Mouse (Mus musculus): ENCODE measurements around the gene Fancc. TPM values are rescaled to one million over a fixed set of nuclear protein-coding genes. Genes with fewer than 3 reads are reported as not detected.
A peak's percentile ranks its signal among the peaks of the same experiment; 100 is the strongest.

Fancc gene
- total and polyA plus RNA-seq, 2 experiments from 2014 or later: 9.2 to 12.1 TPM

DNA sequence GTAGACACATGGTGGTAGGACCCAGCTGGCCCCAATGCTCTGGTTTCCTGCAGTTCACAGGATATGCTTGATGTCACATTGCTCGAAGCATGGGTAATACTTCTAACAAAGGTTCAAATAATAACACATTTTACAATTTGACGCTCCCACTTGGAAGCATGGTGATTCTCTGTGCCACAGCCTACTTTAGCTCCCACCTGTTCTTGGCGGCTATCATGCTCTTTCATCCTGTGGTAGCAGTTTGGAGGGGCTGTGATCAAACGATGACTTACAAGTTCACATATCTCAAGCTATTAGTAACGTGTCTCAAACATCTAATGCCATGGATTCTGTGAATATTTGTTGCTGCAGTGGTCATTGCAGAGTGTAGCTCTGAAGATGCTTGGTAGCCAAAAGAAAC lies 219.8 kb downstream of the Fancc start:
- WGBS: 78% methylated on average over 5 of the region's 5 CpGs

DNA sequence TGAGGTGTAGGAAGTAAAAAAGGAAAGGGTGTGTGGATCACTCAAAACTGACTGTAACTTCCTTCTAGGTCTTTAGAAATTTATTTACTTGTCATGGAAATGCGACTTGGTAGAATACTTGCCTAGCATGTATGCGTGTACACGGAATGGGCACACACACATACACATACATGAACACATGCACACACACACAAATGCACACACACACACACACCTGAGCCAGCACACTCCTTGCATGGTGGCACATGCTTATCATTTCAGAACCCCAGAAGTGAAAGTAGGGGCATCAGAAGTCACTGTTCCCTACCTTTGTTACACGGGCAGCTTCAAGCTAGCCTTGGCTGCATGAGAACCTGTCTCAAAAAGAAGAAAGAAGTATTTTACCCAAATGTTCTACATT lies 220.7 kb downstream of the Fancc start:
- Histone ChIP-seq H3K36me3 (ENCODE audit: insufficient read depth, low read length) (no peaks in the 10 kb centered on the region), H3K27ac (ENCODE audit: low read depth, low read length) (no peak overlapping the region), H3K4me3 (ENCODE audit: low read depth, low read length) (no peak overlapping the region), H3K9me3 (ENCODE audit: low read length) (no peaks in the 10 kb centered on the region), H3K9ac (replicated peaks; ENCODE audit: low read length, poor library complexity, severe bottlenecking) (no peak overlapping the region), H3K4me1 (ENCODE audit: insufficient read depth, low read length) (peaks cover 5% of the 10 kb centered on the region), H3K4me2 (ENCODE audit: low read depth, low read length, poor library complexity, severe bottlenecking) (no peak overlapping the region), H3K27me3 (ENCODE audit: insufficient read depth, low read length) (no peaks in the 10 kb centered on the region; the same call in 1 of the 2 replicates)
- ATAC-seq (ENCODE audit: low FRiP score) (no peak), DNase-seq (ENCODE audit: low spot score) (no peak)
- TF ChIP-seq CTCF (IDR thresholded peaks at IDR 0.05): no peak
- 95% methylated on average over 4 of the region's 4 CpGs for WGBS

More for the DNA sequence above, 219.8 kb downstream of the Fancc start:
- peaks cover 1% of the 10 kb centered on the region for H3K4me1 ChIP-seq (ENCODE audit: insufficient read depth, low read length)
- no peaks in the 10 kb centered on the region for H3K27me3 ChIP-seq (ENCODE audit: insufficient read depth, low read length)
- no peak for TF ChIP-seq CTCF (IDR thresholded peaks at IDR 0.05)
- ATAC-seq (ENCODE audit: low FRiP score) (no peak), DNase-seq (ENCODE audit: low spot score) (no peak)
- H3K4me3 ChIP-seq (ENCODE audit: low read depth, low read length): no peak overlapping the region
- no peaks in the 10 kb centered on the region for H3K9me3 ChIP-seq (ENCODE audit: low read length)
- no peak overlapping the region for H3K4me2 ChIP-seq (ENCODE audit: low read depth, low read length, poor library complexity, severe bottlenecking)
- no peak overlapping the region for H3K27ac ChIP-seq (ENCODE audit: low read depth, low read length)
- no peaks in the 10 kb centered on the region for H3K36me3 ChIP-seq (ENCODE audit: insufficient read depth, low read length)
- no peak overlapping the region for H3K9ac ChIP-seq (replicated peaks; ENCODE audit: low read length, poor library complexity, severe bottlenecking)

DNA sequence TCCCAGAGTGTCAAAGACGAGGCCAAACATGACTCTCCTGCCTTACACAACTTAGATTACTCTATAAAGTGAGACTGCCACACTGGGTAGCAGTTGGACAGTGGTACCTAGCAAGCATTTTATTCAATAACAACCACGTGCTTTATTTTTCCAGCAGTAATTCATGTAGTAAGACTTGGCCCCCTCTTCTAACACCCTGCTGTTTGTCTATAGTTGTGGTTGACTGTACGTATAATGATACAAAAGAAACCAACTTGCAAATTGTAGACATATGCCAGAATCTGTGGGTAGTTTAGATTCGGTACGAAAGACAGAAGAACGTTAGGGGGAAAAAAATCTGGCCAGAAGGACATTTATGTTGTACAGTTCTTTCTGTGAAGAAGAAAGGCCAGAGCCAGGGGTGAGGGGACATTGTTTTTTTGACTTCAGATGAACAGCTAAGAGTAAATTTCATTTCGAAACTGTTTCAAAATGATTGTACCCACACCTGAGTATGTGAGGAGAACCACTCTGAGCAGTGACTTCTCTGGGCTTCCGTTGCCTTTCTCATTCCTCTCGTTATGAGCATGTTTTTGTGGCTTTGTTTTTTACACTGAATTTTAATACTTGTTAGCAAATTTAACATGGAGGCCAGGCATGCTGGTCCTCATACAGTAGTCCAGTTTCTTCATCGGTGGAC lies 222.5 kb downstream of the Fancc start:
- 79% methylated on average over 10 of the region's 10 CpGs for WGBS
- no peak overlapping the region for H3K4me2 ChIP-seq (ENCODE audit: low read depth, low read length, poor library complexity, severe bottlenecking)

DNA sequence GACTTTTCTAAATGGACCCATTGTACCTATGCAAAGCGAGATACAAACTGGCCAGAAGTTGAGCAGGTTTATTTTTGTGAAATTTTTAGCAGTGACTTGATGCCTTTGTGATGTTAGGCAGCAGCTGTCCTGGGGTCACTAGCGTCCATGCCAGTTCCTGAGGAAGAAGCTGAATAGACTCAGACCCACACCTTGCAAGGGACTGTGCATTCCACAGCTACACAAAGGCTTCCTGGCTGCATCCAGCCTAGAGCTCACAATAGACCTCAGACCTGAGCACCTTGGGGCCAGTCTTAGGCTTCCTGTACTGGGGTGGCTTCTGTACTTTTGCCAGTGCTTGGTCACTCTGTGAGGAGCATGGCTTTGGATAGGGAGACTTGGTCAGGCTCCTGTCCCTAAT lies 223.2 kb downstream of the Fancc start:
- peaks cover 5% of the 10 kb centered on the region for H3K4me1 ChIP-seq (ENCODE audit: insufficient read depth, low read length)
- H3K27me3 ChIP-seq (ENCODE audit: insufficient read depth, low read length): peaks cover 7% of the 10 kb centered on the region; the same call in 1 of the 2 replicates
- no peak overlapping the region for H3K27ac ChIP-seq (ENCODE audit: low read depth, low read length)
- TF ChIP-seq CTCF (IDR thresholded peaks at IDR 0.05): no peak
- DNase-seq (ENCODE audit: low spot score) (no peak), ATAC-seq (ENCODE audit: low FRiP score) (no peak)
- 54% methylated on average over 2 of the region's 2 CpGs for WGBS
- H3K4me2 ChIP-seq (ENCODE audit: low read depth, low read length, poor library complexity, severe bottlenecking): 0 out of 2 replicates have a peak overlapping the region, but pooled peaks have one; percentile 4
- no peaks in the 10 kb centered on the region for H3K36me3 ChIP-seq (ENCODE audit: insufficient read depth, low read length)
- no peaks in the 10 kb centered on the region for H3K9me3 ChIP-seq (ENCODE audit: low read length)
- H3K4me3 ChIP-seq (ENCODE audit: low read depth, low read length): no peak overlapping the region
- H3K9ac ChIP-seq (replicated peaks; ENCODE audit: low read length, poor library complexity, severe bottlenecking): no peak overlapping the region

More for the DNA sequence above, 222.5 kb downstream of the Fancc start:
- ATAC-seq (ENCODE audit: low FRiP score) (no peak), DNase-seq (ENCODE audit: low spot score) (no peak)
- Histone ChIP-seq H3K27me3 (ENCODE audit: insufficient read depth, low read length) (peaks cover 7% of the 10 kb centered on the region; the same call in 1 of the 2 replicates), H3K9ac (replicated peaks; ENCODE audit: low read length, poor library complexity, severe bottlenecking) (no peak overlapping the region), H3K9me3 (ENCODE audit: low read length) (no peaks in the 10 kb centered on the region), H3K4me3 (ENCODE audit: low read depth, low read length) (no peak overlapping the region), H3K27ac (ENCODE audit: low read depth, low read length) (no peak overlapping the region), H3K36me3 (ENCODE audit: insufficient read depth, low read length) (no peaks in the 10 kb centered on the region), H3K4me1 (ENCODE audit: insufficient read depth, low read length) (peaks cover 5% of the 10 kb centered on the region)
- TF ChIP-seq CTCF (IDR thresholded peaks at IDR 0.05): no peak

DNA sequence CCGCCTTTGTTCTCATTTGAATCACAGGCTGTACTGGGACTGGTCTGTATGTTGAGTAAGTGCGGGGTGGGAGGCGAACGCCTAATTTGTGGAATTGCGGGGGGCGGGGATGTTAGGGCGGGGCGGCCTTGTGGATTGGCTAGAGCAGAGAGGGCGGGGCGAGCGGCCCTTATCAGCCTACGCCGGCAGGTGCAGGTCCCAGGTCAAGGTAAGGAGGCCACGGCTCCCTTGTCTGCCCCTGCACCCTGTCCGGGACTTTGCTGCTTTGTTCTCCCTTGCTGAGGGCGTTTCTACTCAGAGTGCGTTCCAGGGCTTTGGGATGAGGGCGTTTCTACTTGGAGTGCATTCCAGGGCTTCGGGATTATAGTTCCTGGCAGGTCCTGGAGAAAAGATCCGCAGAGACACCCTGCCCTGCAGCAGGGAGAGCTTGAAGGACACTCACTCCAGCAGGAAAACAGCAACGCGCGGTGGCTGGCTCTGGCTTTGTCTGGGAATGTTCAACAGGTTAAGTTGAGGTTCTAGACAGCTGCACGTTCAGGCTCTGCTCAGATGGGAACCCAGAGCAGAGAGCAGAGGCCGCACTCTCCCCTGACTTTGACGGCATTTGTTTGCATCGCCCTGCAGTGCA lies 224.4 kb downstream of the Fancc start:
- no peaks in the 10 kb centered on the region for H3K36me3 ChIP-seq (ENCODE audit: insufficient read depth, low read length)
- no peak for DNase-seq (ENCODE audit: low spot score)
- H3K27ac ChIP-seq (ENCODE audit: low read depth, low read length): no peak overlapping the region
- WGBS: 5% methylated on average over 27 of the region's 27 CpGs
- H3K9ac ChIP-seq (replicated peaks; ENCODE audit: low read length, poor library complexity, severe bottlenecking): peak overlapping the region; percentile 36; the same call in 1 of the 2 replicates
- peak; percentile 48 for ATAC-seq (ENCODE audit: low FRiP score)
- peaks cover 5% of the 10 kb centered on the region for H3K4me1 ChIP-seq (ENCODE audit: insufficient read depth, low read length)
- peak overlapping the region; percentile 40 for H3K4me3 ChIP-seq (ENCODE audit: low read depth, low read length)
- H3K4me2 ChIP-seq (ENCODE audit: low read depth, low read length, poor library complexity, severe bottlenecking): peak overlapping the region; percentile 77
- H3K9me3 ChIP-seq (ENCODE audit: low read length): no peaks in the 10 kb centered on the region
- no peak for TF ChIP-seq CTCF (IDR thresholded peaks at IDR 0.05)
- peaks cover 7% of the 10 kb centered on the region; the same call in 1 of the 2 replicates for H3K27me3 ChIP-seq (ENCODE audit: insufficient read depth, low read length)

DNA sequence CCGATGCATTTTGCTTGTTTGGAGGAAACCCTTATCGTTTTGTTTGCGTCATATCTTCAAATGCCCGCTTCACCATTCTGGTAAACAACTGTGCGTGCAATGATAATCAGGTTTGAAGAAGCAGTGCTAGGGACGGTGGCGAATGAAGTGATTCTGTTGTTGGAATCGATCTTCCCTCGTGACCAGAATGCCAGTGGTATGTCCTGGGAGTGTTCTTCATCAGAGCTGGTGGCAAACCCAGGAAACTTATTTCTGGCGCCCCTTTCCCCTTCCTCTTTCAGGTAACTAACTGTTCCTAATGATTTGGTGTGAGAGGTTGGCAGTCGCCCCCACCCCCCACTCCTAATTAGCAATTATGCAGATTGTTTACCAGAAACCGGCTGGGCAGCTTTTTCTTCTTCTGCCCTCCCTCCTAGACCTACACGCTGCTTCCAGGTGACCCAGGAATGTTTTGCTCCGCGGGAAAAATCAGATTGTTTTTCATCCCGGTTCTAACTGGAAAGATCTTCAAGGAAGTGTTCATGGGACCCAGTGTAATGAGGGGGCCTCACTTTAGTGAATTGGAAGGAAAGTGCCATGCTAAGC lies 225.0 kb downstream of the Fancc start:
- no peak for TF ChIP-seq CTCF (IDR thresholded peaks at IDR 0.05)
- ATAC-seq (ENCODE audit: low FRiP score): peak; percentile 6; the same call in 1 of the 2 replicates

More for the DNA sequence above, 225.0 kb downstream of the Fancc start:
- Histone ChIP-seq H3K27ac (ENCODE audit: low read depth, low read length) (no peak overlapping the region), H3K4me2 (ENCODE audit: low read depth, low read length, poor library complexity, severe bottlenecking) (peak overlapping the region; percentile 77), H3K9me3 (ENCODE audit: low read length) (no peaks in the 10 kb centered on the region), H3K27me3 (ENCODE audit: insufficient read depth, low read length) (peaks cover 7% of the 10 kb centered on the region; the same call in 1 of the 2 replicates), H3K9ac (replicated peaks; ENCODE audit: low read length, poor library complexity, severe bottlenecking) (peak overlapping the region; percentile 36; the same call in 1 of the 2 replicates), H3K36me3 (ENCODE audit: insufficient read depth, low read length) (no peaks in the 10 kb centered on the region), H3K4me1 (ENCODE audit: insufficient read depth, low read length) (peaks cover 5% of the 10 kb centered on the region), H3K4me3 (ENCODE audit: low read depth, low read length) (peak overlapping the region; percentile 40)
- WGBS: 15% methylated on average over 16 of the region's 16 CpGs
- no peak for DNase-seq (ENCODE audit: low spot score)

Data from midbrain, postnatal 0 days (tissue).